Mouse (Mus musculus) heart, postnatal 25 days (tissue): ENCODE data around the gene Gcfc2. TPM values are rescaled to one million over a fixed set of nuclear protein-coding genes. Genes with fewer than 3 reads are reported as not detected.
A peak's percentile ranks its signal among the peaks of the same experiment; 100 is the strongest.

ENCODE experiments used
- DNase-seq: peaks from one replicate; pipeline ENCODE4 v3.0.0; 2022; ENCODE audit warnings: low spot score
- intact Hi-C: fragments of 180-260 bp; cut with DNase I; formaldehyde crosslinking; loops from one replicate; pipeline ENCODE4 v1.15.1; 2025
- microRNA-seq: library from miRNA; unstranded; fragments of <30 nt; microRNA quantifications from one replicate; pipeline ENCODE4 v1.2.0, GENCODE M21; 2022
- total RNA-seq, 2 experiments: library from RNA; stranded (reverse); gene quantifications; 2 replicates each; pipeline ENCODE4 v1.2.3; 2021

Gcfc2 gene
- total RNA-seq, 2 experiments from 2014 or later, result 3.1 to 4.1 TPM

DNA sequence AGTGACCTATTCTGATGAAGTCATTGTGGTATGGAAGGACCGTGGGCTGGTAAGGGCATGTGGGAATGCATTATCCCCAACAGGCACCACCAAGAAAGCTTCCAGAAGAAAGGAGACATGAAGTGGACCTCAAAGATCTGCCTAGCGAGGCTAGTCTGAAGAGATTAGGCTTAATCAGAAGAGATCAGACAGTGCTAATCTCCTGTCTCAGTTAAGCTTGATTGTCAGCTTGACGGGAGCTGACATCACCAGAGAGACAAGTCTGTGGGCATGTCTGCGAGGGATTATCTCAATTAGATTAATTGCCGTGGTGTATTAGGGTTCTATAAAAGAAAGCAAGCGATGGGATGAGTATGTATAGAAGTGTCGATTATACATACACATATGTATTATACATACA, 47.7 kb downstream of the Gcfc2 start:
- no peak for DNase-seq
- intact Hi-C loops, result no loop called here

GRCm38 (mm10) chr6:81972595-81972994, 49.1 kb downstream of the Gcfc2 start:
- no peak for DNase-seq
- intact Hi-C loops, result no loop called here

GRCm38 (mm10) chr6:81975971-81976621, 52.6 kb downstream of the Gcfc2 start:
- DNase-seq, result peak; percentile 10
- intact Hi-C loops, result loop anchor here (2.0 to 5.0 kb wide), 2 partner anchors 143 to 726 kb away; no protein-coding TSS in a partner anchor

GRCm38 (mm10) chr6:81979286-81979685, 55.8 kb downstream of the Gcfc2 start:
- intact Hi-C loops, result loop anchor here (5.0 kb wide), 1 partner anchor 723 kb away; no protein-coding TSS in a partner anchor
- no peak for DNase-seq

GRCm38 (mm10) chr6:81986171-81986570, 62.7 kb downstream of the Gcfc2 start:
- intact Hi-C loops, result loop anchor here (1.0 to 5.0 kb wide), 3 partner anchors 56 to 616 kb away; partner anchors contain the start of gene Eva1a
- DNase-seq, result no peak

- intact Hi-C loops, result loop anchor here (1.0 to 5.0 kb wide), 3 partner anchors 56 to 616 kb away; partner anchors contain the start of gene Eva1a
- no peak for DNase-seq
Observed at GRCm38 (mm10) chr6:81986599-81986998, 63.1 kb downstream of the Gcfc2 start.

- DNase-seq, result peak; percentile 45
- intact Hi-C loops, result loop anchor here (5.0 kb wide), 2 partner anchors 55 to 615 kb away; partner anchors contain the start of gene Eva1a
Observed at GRCm38 (mm10) chr6:81987010-81987409, 63.5 kb downstream of the Gcfc2 start.

- no peak for DNase-seq
- intact Hi-C loops, result loop anchor here (5.0 kb wide), 2 partner anchors 55 to 615 kb away; partner anchors contain the start of gene Eva1a
Observed at GRCm38 (mm10) chr6:81987580-81987979, 64.1 kb downstream of the Gcfc2 start.

DNA sequence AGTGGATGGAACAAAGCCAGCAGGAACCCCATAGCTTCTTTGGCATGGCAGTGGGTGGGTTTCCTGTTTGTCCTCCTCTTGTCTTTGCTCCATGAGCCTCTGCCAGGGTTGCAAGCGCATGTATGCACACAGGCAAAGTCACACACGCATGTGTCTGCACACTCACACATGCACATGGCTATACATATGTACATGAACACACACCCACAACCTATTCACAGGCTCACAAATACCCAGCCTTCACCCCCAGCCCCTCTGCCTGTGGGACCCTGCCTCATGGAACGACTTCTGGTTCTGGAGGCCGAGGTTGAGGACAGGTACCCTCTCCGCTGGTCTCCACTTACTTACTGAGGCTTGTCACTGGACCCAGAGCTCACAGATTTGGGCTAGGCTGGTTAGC, 64.9 kb downstream of the Gcfc2 start:
- intact Hi-C loops, result loop anchor here (5.0 kb wide), 2 partner anchors 54 to 614 kb away; partner anchors contain the start of gene Eva1a
- no peak for DNase-seq

DNA sequence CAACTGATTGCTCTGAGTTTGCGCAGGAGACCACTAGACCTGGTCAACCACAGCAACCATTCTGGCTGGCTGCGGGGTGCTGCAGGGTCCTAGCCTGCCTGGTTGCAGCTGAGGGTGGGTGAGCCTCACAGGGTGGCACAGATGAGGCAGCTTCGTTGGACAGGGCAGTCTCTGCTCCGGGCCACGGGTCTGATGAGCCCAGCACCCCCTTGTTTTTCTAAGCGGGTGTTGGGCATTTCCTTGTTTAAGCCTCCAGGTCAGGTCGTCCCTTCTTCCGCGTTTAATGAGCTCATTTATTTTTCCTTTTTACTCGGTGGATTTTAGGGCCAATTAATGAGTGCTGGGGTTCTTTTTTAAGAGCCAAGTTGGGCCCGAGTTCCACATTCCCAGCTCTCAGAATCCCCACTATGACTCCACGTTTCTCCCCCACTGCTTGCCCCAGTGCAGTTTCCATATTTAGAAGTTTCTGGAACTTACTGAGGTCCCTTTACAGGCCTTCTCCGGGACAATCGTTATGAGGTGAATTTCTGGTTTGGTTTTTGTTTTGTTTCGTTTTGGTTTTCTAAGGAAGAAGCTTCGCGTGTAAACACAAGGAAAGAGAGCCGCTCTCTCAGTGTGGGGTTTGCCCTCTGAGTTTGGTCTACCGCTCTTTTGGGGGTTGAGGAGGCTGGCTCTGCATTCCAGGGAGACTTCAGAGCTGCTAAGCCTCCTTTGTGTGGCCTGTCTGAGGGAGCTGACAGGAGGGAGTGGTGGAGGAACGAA, 66.8 kb downstream of the Gcfc2 start:
- DNase-seq, result no peak
- intact Hi-C loops, result no loop called here

Small RNA genes lying within 50 kb of the gene (microRNA-seq; reads per million reads assigned to microRNA genes)
- gene Mir468 (not detected), gene Mir7232 (not detected)

Other genes with a start within 250 kb of the Gcfc2 start
- 10 to 100 TPM; 43.6 to 46.4 TPM for gene Mrpl19, start 42.3 kb downstream of the Gcfc2 start, total RNA-seq
- gene Eva1a, start 117.4 kb downstream of the Gcfc2 start, total RNA-seq, result 1 to 10 TPM; 1.9 to 2.9 TPM